Mouse (Mus musculus) kidney, postnatal 0 days (tissue): ENCODE data around the gene Dbh. TPM values are rescaled to one million over a fixed set of nuclear protein-coding genes. Genes with fewer than 3 reads are reported as not detected.

Experiments
- ATAC-seq: fragments of 200-750 bp; cut with Nextera tagmentation; replicated peaks from 2 replicates; pipeline ENCODE4 v1.8.0; 2017; ENCODE audit warnings: low read depth, moderate number of reproducible peaks, moderate TSS enrichment, moderate library complexity; ENCODE audit not compliant: low FRiP score
- DNase-seq: peaks from one replicate; pipeline ENCODE4 v3.0.0-alpha.2; 2016; ENCODE audit warnings: low spot score
- H3K27ac ChIP-seq: fragments of 300-500 bp; sonication (generic); 2 replicates; pipeline ENCODE4 v1.5.1; 2014; ENCODE audit warnings: mild to moderate bottlenecking
- H3K27me3 ChIP-seq: fragments of 300-500 bp; sonication (generic); 2 replicates; pipeline ENCODE4 v1.6.1; 2014; ENCODE audit warnings: low read length, mixed read lengths; ENCODE audit not compliant: insufficient read depth
- H3K36me3 ChIP-seq: fragments of 300-500 bp; sonication (generic); 2 replicates; pipeline ENCODE4 v1.6.1; 2014; ENCODE audit warnings: low read length, mixed read lengths; ENCODE audit not compliant: insufficient read depth
- H3K4me1 ChIP-seq: fragments of 300-500 bp; sonication (generic); replicated peaks from 2 replicates; pipeline ENCODE4 v1.6.1; 2014; ENCODE audit warnings: antibody characterized with exemption, low read length, mixed read lengths; ENCODE audit not compliant: insufficient read depth
- H3K4me2 ChIP-seq: fragments of 300-500 bp; sonication (generic); 2 replicates; pipeline ENCODE4 v1.6.1; 2014; ENCODE audit warnings: mild to moderate bottlenecking, low read length, moderate library complexity, mixed read lengths
- H3K4me3 ChIP-seq: fragments of 300-500 bp; sonication (generic); replicated peaks from 2 replicates; pipeline ENCODE4 v1.5.1; 2014; ENCODE audit warnings: low read depth, low read length
- H3K9ac ChIP-seq: fragments of 300-500 bp; sonication (generic); 2 replicates; pipeline ENCODE4 v1.6.1; 2014; ENCODE audit warnings: low read depth, low read length
- H3K9me3 ChIP-seq: fragments of 300-500 bp; sonication (generic); replicated peaks from 2 replicates; pipeline ENCODE4 v1.6.1; 2016; ENCODE audit warnings: low read length, inconsistent platforms, mixed read lengths
- CTCF ChIP-seq: IDR thresholded peaks from 2 replicates; pipeline ENCODE4 v1.5.1; 2016; ENCODE audit warnings: antibody characterized with exemption, low read depth, mild to moderate bottlenecking, moderate library complexity
- WGBS: fragments of 180-500 bp; shearing (Covaris S2); extraction: QIAGEN DNeasy Blood & Tissue Kit; methylation state at CpG from one replicate; pipeline ENCODE4 v1.1.7; 2014; 5-methylcytosine and 5-hydroxymethylcytosine counted together
- polyA plus RNA-seq: library from polyadenylated mRNA; unstranded; fragments of >200 nt; fragmentation: Nextera tagmentation; extraction: Ambion mirVana; gene quantifications from 2 replicates; pipeline ENCODE4 v1.2.1, GENCODE M21; 2015

The Dbh gene
- polyA plus RNA-seq, 1 experiment from 2014 or later: 0.38 TPM

DNA sequence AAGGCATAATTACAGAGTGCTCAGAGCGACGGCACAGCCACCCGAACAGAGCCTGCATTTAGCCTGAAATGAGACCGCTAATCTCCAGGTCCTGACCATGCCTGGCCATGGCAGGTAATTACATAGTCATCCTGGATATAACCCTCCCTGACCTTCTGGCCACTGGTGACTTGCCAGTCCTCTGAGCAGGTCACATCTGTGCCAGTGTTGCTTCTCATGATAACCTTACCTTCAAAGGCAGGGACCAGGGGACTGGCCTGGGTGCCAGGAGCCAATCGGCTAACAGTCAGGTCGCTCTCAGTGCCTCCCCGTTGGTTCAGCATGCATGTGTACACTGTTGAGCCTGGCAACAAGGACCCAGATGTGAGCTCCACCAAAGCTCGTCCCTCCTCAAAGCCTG is 53.5 kb downstream of the Dbh start:
- no peak for DNase-seq
- Histone ChIP-seq H3K9me3 (no peaks in the 10 kb centered on the region), H3K27ac (no peak overlapping the region), H3K27me3 (no peaks in the 10 kb centered on the region), H3K4me1 (no peaks in the 10 kb centered on the region), H3K9ac (no peak overlapping the region), H3K4me3 (no peak overlapping the region), H3K36me3 (peaks cover 11% of the 10 kb centered on the region; the same call in 1 of the 2 replicates), H3K4me2 (no peak overlapping the region)
- no peak for ATAC-seq
- TF ChIP-seq CTCF: no peak
- WGBS: 88% methylated on average over 8 of the region's 8 CpGs

DNA sequence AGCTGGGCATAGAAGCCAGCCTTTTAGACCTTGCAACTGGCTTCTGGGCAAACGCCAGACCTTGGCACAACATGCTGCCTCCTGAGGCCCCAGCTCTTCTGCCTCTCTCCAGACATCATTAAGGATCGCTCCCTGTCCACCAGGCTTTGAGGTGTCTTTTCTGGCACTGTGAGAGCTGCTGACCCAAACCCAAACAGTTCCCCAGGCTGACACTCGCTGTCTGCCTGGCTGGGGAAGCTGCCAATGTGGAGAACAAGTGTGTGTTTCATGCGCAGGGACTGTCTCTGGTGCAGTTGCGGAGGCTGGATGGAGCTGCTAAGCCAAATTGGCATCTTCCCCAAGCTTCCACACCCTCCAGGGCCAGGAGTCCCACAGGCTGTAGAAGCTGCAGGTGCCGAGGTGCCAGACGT is 58.0 kb downstream of the Dbh start:
- no peaks in the 10 kb centered on the region for H3K9me3 ChIP-seq
- no peak overlapping the region for H3K27ac ChIP-seq
- no peak for TF ChIP-seq CTCF
- DNase-seq: no peak
- H3K4me2 ChIP-seq: no peak overlapping the region
- H3K4me1 ChIP-seq: no peaks in the 10 kb centered on the region
- H3K36me3 ChIP-seq: peaks cover 24% of the 10 kb centered on the region; the same call in 1 of the 2 replicates
- H3K27me3 ChIP-seq: no peaks in the 10 kb centered on the region
- no peak overlapping the region for H3K9ac ChIP-seq
- no peak overlapping the region for H3K4me3 ChIP-seq
- WGBS: 78% methylated on average over 7 of the region's 7 CpGs
- no peak for ATAC-seq

GRCm38 (mm10) chr2:27226572-27226971 is 61.5 kb downstream of the Dbh start:
- H3K4me1 ChIP-seq: no peaks in the 10 kb centered on the region
- no peaks in the 10 kb centered on the region for H3K9me3 ChIP-seq
- WGBS: 72% methylated on average over 7 of the region's 7 CpGs
- no peaks in the 10 kb centered on the region for H3K27me3 ChIP-seq
- H3K9ac ChIP-seq: no peak overlapping the region
- H3K4me3 ChIP-seq: no peak overlapping the region
- no peak for ATAC-seq
- no peak overlapping the region for H3K4me2 ChIP-seq
- H3K36me3 ChIP-seq: peaks cover 24% of the 10 kb centered on the region; the same call in 1 of the 2 replicates
- TF ChIP-seq CTCF: no peak
- H3K27ac ChIP-seq: no peak overlapping the region
- DNase-seq: no peak

- H3K4me3 ChIP-seq: no peak overlapping the region
- H3K9me3 ChIP-seq: no peaks in the 10 kb centered on the region
- no peaks in the 10 kb centered on the region for H3K27me3 ChIP-seq
- no peak overlapping the region for H3K9ac ChIP-seq
- peaks cover 26% of the 10 kb centered on the region; the same call in 1 of the 2 replicates for H3K36me3 ChIP-seq
- 81% methylated on average over 5 of the region's 5 CpGs for WGBS
- ATAC-seq (no peak), DNase-seq (peak; percentile 24)
- TF ChIP-seq CTCF: 0 out of 2 replicates have a peak, but pooled peaks have one; percentile 10
- no peak overlapping the region for H3K4me2 ChIP-seq
- H3K4me1 ChIP-seq: no peaks in the 10 kb centered on the region
- H3K27ac ChIP-seq: no peak overlapping the region
Observed at GRCm38 (mm10) chr2:27228809-27229480, 63.9 kb downstream of the Dbh start.

GRCm38 (mm10) chr2:27229481-27230105 is 64.6 kb downstream of the Dbh start:
- Histone ChIP-seq H3K4me2 (no peak overlapping the region), H3K27ac (no peak overlapping the region), H3K4me1 (no peaks in the 10 kb centered on the region), H3K4me3 (no peak overlapping the region), H3K27me3 (no peaks in the 10 kb centered on the region), H3K9me3 (no peaks in the 10 kb centered on the region), H3K9ac (no peak overlapping the region), H3K36me3 (peaks cover 26% of the 10 kb centered on the region; the same call in 1 of the 2 replicates)
- no peak for DNase-seq
- ATAC-seq: no peak
- TF ChIP-seq CTCF: no peak
- WGBS: 75% methylated on average over 2 of the region's 2 CpGs

DNA sequence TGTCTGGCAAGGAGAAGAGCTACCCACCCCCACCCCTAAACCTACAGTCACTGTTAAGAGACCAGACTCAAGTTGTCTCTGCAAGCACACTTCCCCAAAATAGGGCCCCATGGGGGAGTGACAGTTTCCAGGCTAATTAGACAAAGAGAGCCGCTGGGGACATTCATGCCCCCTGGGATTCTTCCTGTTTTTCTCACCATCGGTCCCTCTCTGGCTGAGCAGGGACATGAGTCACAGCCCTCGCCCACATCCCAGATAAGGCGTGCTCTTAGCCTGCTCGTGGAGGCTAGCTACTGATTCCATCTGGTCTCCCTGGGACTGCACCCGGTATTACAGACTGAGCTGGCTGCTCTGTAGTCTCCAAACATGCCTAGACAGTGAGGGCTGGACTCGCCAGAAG is 67.3 kb downstream of the Dbh start:
- Histone ChIP-seq H3K27me3 (no peaks in the 10 kb centered on the region), H3K4me3 (no peak overlapping the region), H3K9me3 (no peaks in the 10 kb centered on the region), H3K9ac (0 out of 2 replicates have a peak overlapping the region, but pooled peaks have one; percentile 37), H3K4me2 (no peak overlapping the region), H3K36me3 (0 out of 2 replicates have a peak, but pooled peaks cover 13% of the 10 kb centered on the region), H3K4me1 (no peaks in the 10 kb centered on the region), H3K27ac (no peak overlapping the region)
- DNase-seq (peak; percentile 56), ATAC-seq (no peak)
- 31% methylated on average over 7 of the region's 7 CpGs for WGBS
- no peak for TF ChIP-seq CTCF

Other genes with a start within 250 kb of the Dbh start
- gene Surf2, start 248.9 kb upstream of the Dbh start, polyA plus RNA-seq: 37.2 and 39.4 TPM in 2 replicates
- 62.5 and 64.1 TPM in 2 replicates for gene Surf1, start 248.7 kb upstream of the Dbh start, polyA plus RNA-seq
- gene Surf4, start 231.3 kb upstream of the Dbh start, polyA plus RNA-seq: 186 and 216 TPM in 2 replicates
- 0.07 and 0.27 TPM in 2 replicates for gene Stkld1, start 231.2 kb upstream of the Dbh start, polyA plus RNA-seq
- gene Rexo4, start 200.8 kb upstream of the Dbh start, polyA plus RNA-seq: 34.3 TPM in 2 replicates
- gene Adamts13, start 191.8 kb upstream of the Dbh start, polyA plus RNA-seq: 0.04 and 0.13 TPM in 2 replicates
- gene Cacfd1, start 155.3 kb upstream of the Dbh start, polyA plus RNA-seq: 41.5 and 47.2 TPM in 2 replicates
- 0.49 and 0.51 TPM in 2 replicates for gene Slc2a6, start 137.2 kb upstream of the Dbh start, polyA plus RNA-seq
- 0.11 TPM in 1 of 2 replicates, not detected in the other for gene Mymk, start 93.1 kb upstream of the Dbh start, polyA plus RNA-seq
- 0.80 and 0.83 TPM in 2 replicates for gene Adamtsl2, start 85.9 kb upstream of the Dbh start, polyA plus RNA-seq
- not detected in 2 replicates for gene Fam163b, start 22.7 kb upstream of the Dbh start, polyA plus RNA-seq
- 48.6 and 63.5 TPM in 2 replicates for gene Sardh, start 83.1 kb downstream of the Dbh start, polyA plus RNA-seq